Mouse (Mus musculus): ENCODE measurements at regions not wholly inside any gene's neighbourhood (a gene's known extent, or its start where the extent isn't known, plus 50 kb on each side); places are given as distances from the start of the nearest gene placed in this dataset.
"Not testable (repeated sequence)": the region's sequence is repeated elsewhere in the genome, so short reads cannot be mapped to it uniquely, and the experiment has no call there.

GRCm38 (mm10) chr16:30709501-30709900 lies 110.0 kb downstream of the Fam43a start:
- Histone ChIP-seq H3K9ac (no peak overlapping the region), H3K27me3 (replicated peaks) (no peaks in the 10 kb centered on the region), H3K4me2 (no peak overlapping the region), H3K4me3 (no peak overlapping the region), H3K4me1 (replicated peaks) (0 out of 2 replicates have a peak, but pooled peaks cover 3% of the 10 kb centered on the region), H3K27ac (ENCODE audit: poor library complexity, severe bottlenecking) (no peak overlapping the region), H3K36me3 (no peaks in the 10 kb centered on the region), H3K9me3 (replicated peaks) (peaks cover 10% of the 10 kb centered on the region; the same call in 1 of the 2 replicates)
- 77% methylated on average over 15 of the region's 15 CpGs for WGBS
- ATAC-seq (ENCODE audit: insufficient number of reproducible peaks, low FRiP score), result no peak

GRCm38 (mm10) chr16:30709975-30710374 lies 110.5 kb downstream of the Fam43a start:
- Histone ChIP-seq H3K4me2 (no peak overlapping the region), H3K9me3 (replicated peaks) (peaks cover 10% of the 10 kb centered on the region; the same call in 1 of the 2 replicates), H3K4me1 (replicated peaks) (0 out of 2 replicates have a peak, but pooled peaks cover 3% of the 10 kb centered on the region), H3K27ac (ENCODE audit: poor library complexity, severe bottlenecking) (no peak overlapping the region), H3K4me3 (no peak overlapping the region), H3K27me3 (replicated peaks) (no peaks in the 10 kb centered on the region), H3K36me3 (no peaks in the 10 kb centered on the region), H3K9ac (no peak overlapping the region)
- WGBS, result 83% methylated on average over 2 of the region's 2 CpGs
- ATAC-seq (ENCODE audit: insufficient number of reproducible peaks, low FRiP score), result no peak

DNA sequence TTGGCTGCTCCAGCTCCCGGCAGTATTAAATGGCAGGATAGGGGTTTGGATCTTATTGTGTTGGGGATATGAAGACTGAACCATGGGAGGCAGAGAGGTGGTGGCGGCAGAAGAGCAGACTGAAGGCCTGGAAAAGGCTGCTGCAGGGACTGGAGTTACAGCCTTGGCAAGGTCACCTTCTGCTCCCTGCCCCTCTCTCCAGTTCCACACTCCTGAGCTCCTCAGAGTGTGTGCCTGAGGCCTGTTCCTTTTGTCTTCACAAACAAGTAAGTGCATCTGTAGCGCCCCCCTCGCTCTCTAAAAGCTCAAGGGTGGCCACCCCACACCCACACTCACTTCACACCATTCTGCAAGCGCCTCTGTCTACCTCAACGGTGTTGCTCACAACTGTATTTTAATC lies 113.0 kb downstream of the Fam43a start:
- Histone ChIP-seq H3K4me2 (no peak overlapping the region), H3K4me1 (replicated peaks) (0 out of 2 replicates have a peak, but pooled peaks cover 3% of the 10 kb centered on the region), H3K9ac (no peak overlapping the region), H3K36me3 (no peaks in the 10 kb centered on the region), H3K9me3 (replicated peaks) (peaks cover 9% of the 10 kb centered on the region; the same call in 1 of the 2 replicates), H3K27ac (ENCODE audit: poor library complexity, severe bottlenecking) (no peak overlapping the region), H3K27me3 (replicated peaks) (no peaks in the 10 kb centered on the region), H3K4me3 (no peak overlapping the region)
- WGBS, result 68% methylated on average over 6 of the region's 6 CpGs
- no peak for ATAC-seq (ENCODE audit: insufficient number of reproducible peaks, low FRiP score)

GRCm38 (mm10) chr16:30717577-30717976 lies 118.1 kb downstream of the Fam43a start:
- H3K27ac ChIP-seq (ENCODE audit: poor library complexity, severe bottlenecking); H3K9me3 ChIP-seq (replicated peaks); ATAC-seq (ENCODE audit: insufficient number of reproducible peaks, low FRiP score): not testable (repeated sequence)

DNA sequence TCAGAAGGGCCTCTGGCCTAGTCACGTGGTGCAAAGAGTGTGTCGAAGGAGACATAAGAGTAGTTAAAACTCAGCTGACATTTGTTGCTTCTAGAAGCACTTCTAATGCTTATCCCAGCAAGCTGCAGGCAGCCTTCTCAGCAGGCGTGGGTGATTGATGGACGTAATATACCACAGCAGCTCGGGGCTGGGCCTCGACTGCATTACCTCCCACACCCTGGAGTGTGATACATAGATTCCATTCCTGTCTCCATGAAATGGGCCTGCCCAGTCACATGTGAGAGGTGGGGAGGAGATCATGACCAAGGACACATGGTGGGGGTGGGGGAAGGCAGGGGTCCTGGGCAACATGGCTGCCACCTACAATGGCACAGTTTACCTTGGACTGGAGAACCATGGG lies 121.3 kb downstream of the Fam43a start:
- Histone ChIP-seq H3K4me3 (no peak overlapping the region), H3K9me3 (replicated peaks) (no peaks in the 10 kb centered on the region), H3K4me1 (replicated peaks) (peaks cover 5% of the 10 kb centered on the region; the same call in 1 of the 2 replicates), H3K36me3 (no peaks in the 10 kb centered on the region), H3K27ac (ENCODE audit: poor library complexity, severe bottlenecking) (no peak overlapping the region), H3K27me3 (replicated peaks) (no peaks in the 10 kb centered on the region), H3K4me2 (no peak overlapping the region), H3K9ac (no peak overlapping the region)
- 41% methylated on average over 6 of the region's 6 CpGs for WGBS
- ATAC-seq (ENCODE audit: insufficient number of reproducible peaks, low FRiP score), result no peak

More at GRCm38 (mm10) chr16:30717577-30717976, 118.1 kb downstream of the Fam43a start:
- H3K36me3 ChIP-seq; H3K27me3 ChIP-seq (replicated peaks); H3K9ac ChIP-seq; H3K4me2 ChIP-seq; H3K4me1 ChIP-seq (replicated peaks); H3K4me3 ChIP-seq: not testable (repeated sequence)

DNA sequence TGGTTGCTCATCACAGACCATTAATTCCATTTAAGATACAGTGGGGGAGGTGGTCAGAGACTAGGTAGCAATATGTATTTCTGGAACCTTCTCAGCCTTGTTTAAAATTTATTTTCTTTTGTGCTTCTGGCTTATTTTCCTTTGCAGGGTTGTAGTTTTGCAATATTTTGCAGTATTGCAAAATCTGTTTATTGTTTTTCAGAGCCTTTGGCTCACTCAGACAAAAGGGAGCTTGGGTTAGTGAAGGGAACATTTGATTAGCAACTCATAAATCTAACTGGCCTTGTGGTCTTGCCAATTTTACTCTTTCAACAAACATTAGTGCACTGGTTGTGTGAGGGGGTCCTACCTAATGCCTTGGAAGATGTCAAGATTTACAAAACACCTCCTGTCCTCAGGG lies 121.7 kb downstream of the Fam43a start:
- no peak for ATAC-seq (ENCODE audit: insufficient number of reproducible peaks, low FRiP score)
- H3K27ac ChIP-seq (ENCODE audit: poor library complexity, severe bottlenecking), result no peak overlapping the region
- no peak overlapping the region for H3K4me3 ChIP-seq
- no peak overlapping the region for H3K4me2 ChIP-seq
- no peaks in the 10 kb centered on the region for H3K9me3 ChIP-seq (replicated peaks)
- no peaks in the 10 kb centered on the region for H3K27me3 ChIP-seq (replicated peaks)
- peaks cover 5% of the 10 kb centered on the region; the same call in 1 of the 2 replicates for H3K4me1 ChIP-seq (replicated peaks)
- no peaks in the 10 kb centered on the region for H3K36me3 ChIP-seq
- no peak overlapping the region for H3K9ac ChIP-seq

- H3K4me1 ChIP-seq (replicated peaks), result peaks cover 5% of the 10 kb centered on the region; the same call in 1 of the 2 replicates
- ATAC-seq (ENCODE audit: insufficient number of reproducible peaks, low FRiP score), result no peak
- H3K9ac ChIP-seq, result no peak overlapping the region
- no peak overlapping the region for H3K27ac ChIP-seq (ENCODE audit: poor library complexity, severe bottlenecking)
- WGBS, result 73% methylated on average over 3 of the region's 3 CpGs
- no peaks in the 10 kb centered on the region for H3K27me3 ChIP-seq (replicated peaks)
- no peak overlapping the region for H3K4me2 ChIP-seq
- H3K4me3 ChIP-seq, result no peak overlapping the region
- H3K36me3 ChIP-seq, result no peaks in the 10 kb centered on the region
- H3K9me3 ChIP-seq (replicated peaks), result peaks cover 3% of the 10 kb centered on the region; the same call in 1 of the 2 replicates
These were observed 122.8 kb downstream of the Fam43a start for GRCm38 (mm10) chr16:30722372-30722771.

- Histone ChIP-seq H3K36me3 (no peaks in the 10 kb centered on the region), H3K4me2 (no peak overlapping the region), H3K27me3 (replicated peaks) (no peaks in the 10 kb centered on the region), H3K9ac (no peak overlapping the region), H3K9me3 (replicated peaks) (peaks cover 3% of the 10 kb centered on the region; the same call in 1 of the 2 replicates), H3K4me1 (replicated peaks) (peaks cover 5% of the 10 kb centered on the region; the same call in 1 of the 2 replicates), H3K4me3 (no peak overlapping the region), H3K27ac (ENCODE audit: poor library complexity, severe bottlenecking) (no peak overlapping the region)
- no peak for ATAC-seq (ENCODE audit: insufficient number of reproducible peaks, low FRiP score)
- 94% methylated on average over 1 of the region's 1 CpGs for WGBS
These were observed 125.1 kb downstream of the Fam43a start for GRCm38 (mm10) chr16:30724591-30724990.

GRCm38 (mm10) chr16:30732770-30733415 lies 133.4 kb downstream of the Fam43a start:
- Histone ChIP-seq H3K27me3 (replicated peaks) (no peaks in the 10 kb centered on the region), H3K9ac (no peak overlapping the region), H3K4me3 (no peak overlapping the region), H3K9me3 (replicated peaks) (no peaks in the 10 kb centered on the region), H3K4me2 (no peak overlapping the region), H3K36me3 (no peaks in the 10 kb centered on the region), H3K27ac (ENCODE audit: poor library complexity, severe bottlenecking) (peak overlapping the region; percentile 38; the same call in 1 of the 2 replicates), H3K4me1 (replicated peaks) (peaks cover 38% of the 10 kb centered on the region)
- ATAC-seq (ENCODE audit: insufficient number of reproducible peaks, low FRiP score), result no peak
- 41% methylated on average over 9 of the region's 9 CpGs for WGBS

DNA sequence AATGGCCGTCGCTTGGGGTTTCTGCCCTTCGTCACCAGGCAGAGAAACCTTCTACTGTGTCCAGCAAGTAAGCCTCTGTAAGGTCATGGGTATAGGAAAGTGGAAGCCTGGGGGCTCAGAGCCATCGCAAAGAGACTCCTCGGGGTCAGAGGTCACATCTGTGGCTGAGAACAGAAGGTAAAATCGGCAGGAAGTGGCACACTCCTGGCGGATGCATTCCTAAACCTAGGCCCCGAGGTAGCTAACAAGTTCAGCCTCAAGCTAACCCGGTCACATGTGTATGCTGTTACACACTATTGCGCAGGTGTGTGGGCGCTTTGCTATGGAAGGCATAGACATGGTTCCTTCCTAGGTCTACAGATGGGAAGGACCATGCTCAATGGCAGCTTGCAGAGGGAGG lies 134.0 kb downstream of the Fam43a start:
- H3K36me3 ChIP-seq, result no peaks in the 10 kb centered on the region
- peak overlapping the region; percentile 38; the same call in 1 of the 2 replicates for H3K27ac ChIP-seq (ENCODE audit: poor library complexity, severe bottlenecking)
- no peak overlapping the region for H3K4me2 ChIP-seq
- H3K27me3 ChIP-seq (replicated peaks), result no peaks in the 10 kb centered on the region
- ATAC-seq (ENCODE audit: insufficient number of reproducible peaks, low FRiP score), result no peak
- no peak overlapping the region for H3K9ac ChIP-seq
- H3K9me3 ChIP-seq (replicated peaks), result no peaks in the 10 kb centered on the region
- H3K4me3 ChIP-seq, result no peak overlapping the region
- peaks cover 44% of the 10 kb centered on the region for H3K4me1 ChIP-seq (replicated peaks)
- WGBS, result 61% methylated on average over 11 of the region's 11 CpGs

DNA sequence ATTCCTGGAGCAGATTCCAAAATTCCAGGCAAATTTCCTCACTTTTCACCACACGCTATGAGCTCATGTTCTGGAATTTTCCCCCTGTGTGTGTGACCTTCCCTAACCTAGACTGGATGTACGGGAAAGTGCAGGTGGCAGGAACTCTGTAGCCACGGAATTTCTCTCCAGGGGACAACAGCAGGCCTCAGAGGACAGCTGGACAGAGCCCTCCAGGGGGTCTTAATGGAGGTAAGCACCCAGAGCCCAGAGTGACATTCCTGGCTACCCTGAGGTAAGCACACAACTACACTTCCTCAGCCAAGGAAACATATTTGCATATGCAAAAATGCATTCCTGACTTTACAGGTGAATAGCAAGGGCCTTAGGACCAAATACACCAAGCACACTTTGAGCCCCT lies 135.8 kb downstream of the Fam43a start:
- no peaks in the 10 kb centered on the region for H3K36me3 ChIP-seq
- no peak for ATAC-seq (ENCODE audit: insufficient number of reproducible peaks, low FRiP score)
- H3K4me1 ChIP-seq (replicated peaks), result peaks cover 61% of the 10 kb centered on the region
- H3K9me3 ChIP-seq (replicated peaks), result no peaks in the 10 kb centered on the region
- no peak overlapping the region for H3K4me2 ChIP-seq
- no peak overlapping the region for H3K9ac ChIP-seq
- H3K27ac ChIP-seq (ENCODE audit: poor library complexity, severe bottlenecking), result 0 out of 2 replicates have a peak overlapping the region, but pooled peaks have one; percentile 92
- 46% methylated on average over 3 of the region's 3 CpGs for WGBS
- no peak overlapping the region for H3K4me3 ChIP-seq
- H3K27me3 ChIP-seq (replicated peaks), result no peaks in the 10 kb centered on the region

DNA sequence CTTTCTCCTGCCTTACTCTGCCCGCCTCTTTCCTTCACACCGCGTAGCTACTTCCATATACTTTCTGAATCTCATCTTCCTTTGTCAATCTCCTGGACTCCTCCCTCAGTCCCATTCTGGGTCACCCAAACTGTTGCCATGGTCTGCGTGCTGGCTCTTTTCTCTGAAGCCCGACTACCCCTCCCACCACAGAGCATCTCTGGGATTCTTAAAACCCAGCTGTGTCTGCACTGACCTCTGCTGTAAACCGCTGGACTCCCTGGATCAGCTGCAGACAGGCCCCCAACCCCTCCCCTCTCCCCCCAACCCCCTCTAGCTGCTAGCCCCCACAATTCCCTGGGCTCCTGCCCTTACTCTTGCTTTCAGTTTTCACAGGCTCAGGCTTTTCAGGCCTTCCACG lies 136.4 kb downstream of the Fam43a start:
- H3K4me1 ChIP-seq (replicated peaks), result peaks cover 63% of the 10 kb centered on the region
- no peaks in the 10 kb centered on the region for H3K9me3 ChIP-seq (replicated peaks)
- H3K4me2 ChIP-seq, result no peak overlapping the region
- H3K4me3 ChIP-seq, result no peak overlapping the region
- no peak overlapping the region for H3K9ac ChIP-seq
- no peaks in the 10 kb centered on the region for H3K36me3 ChIP-seq
- H3K27me3 ChIP-seq (replicated peaks), result no peaks in the 10 kb centered on the region
- no peak for ATAC-seq (ENCODE audit: insufficient number of reproducible peaks, low FRiP score)
- H3K27ac ChIP-seq (ENCODE audit: poor library complexity, severe bottlenecking), result peak overlapping the region; percentile 92
- 36% methylated on average over 7 of the region's 7 CpGs for whole genome bisulfite sequencing

All from heart, embryonic 12.5 days (tissue).